In the genomic region with DNA sequence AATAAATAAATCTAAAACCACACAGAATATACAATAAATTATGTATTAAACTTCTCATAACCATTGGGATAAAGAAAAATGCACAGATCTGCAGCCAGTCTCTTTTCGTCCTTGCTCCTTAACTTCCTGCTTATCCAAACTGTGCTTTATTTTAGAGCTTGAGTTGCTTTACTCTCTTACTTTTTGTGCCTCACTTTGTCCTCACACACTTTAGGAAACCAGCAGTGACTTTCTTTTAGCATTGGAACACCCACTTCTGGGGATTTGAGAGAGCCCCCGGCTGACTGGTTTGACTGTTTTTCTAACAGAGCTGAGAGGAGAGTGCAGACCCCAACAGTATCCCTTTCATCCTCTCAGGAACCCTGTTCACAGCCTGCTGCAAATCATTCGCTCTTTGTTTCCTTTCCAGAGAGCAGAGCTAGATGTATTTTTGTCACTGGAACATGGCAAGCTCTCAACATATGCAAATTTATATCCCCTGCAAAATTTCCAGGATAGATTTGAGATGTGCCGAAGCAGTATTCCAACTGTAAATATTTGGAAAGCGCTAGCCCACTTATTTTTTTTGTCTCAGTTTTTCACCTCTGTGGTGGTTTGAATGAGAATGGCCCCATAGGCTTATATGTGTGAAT, we compare ENCODE assay signal across 18 mouse cellular contexts.
"Had no signal": no experiment of that assay in that cellular context is flagged by ENCODE, and none has a peak within 500 bp of the region (broad histone marks: within the 10 kb centered on the region; RNA-seq: fewer than 3 reads in every experiment).

No protein-coding gene starts in this region.

- H3K9me3 ChIP-seq: liver, embryonic 15.5 days; lung, embryonic 15.5 days; midbrain, embryonic 15.5 days; neural tube, embryonic 12.5 days; stomach, embryonic 15.5 days had no signal

- ATAC-seq: liver, postnatal 0 days; lung, postnatal 0 days; midbrain, embryonic 15.5 days had no signal

- H3K36me3 ChIP-seq: liver, embryonic 15.5 days; lung, embryonic 15.5 days; midbrain, embryonic 12.5 days; midbrain, embryonic 15.5 days; neural tube, embryonic 12.5 days; stomach, embryonic 15.5 days had no signal

- H3K27ac ChIP-seq: liver, embryonic 15.5 days; lung, embryonic 15.5 days; macrophage; midbrain, embryonic 12.5 days; midbrain, embryonic 15.5 days; neural tube, embryonic 12.5 days; stomach, embryonic 15.5 days; stomach, postnatal 0 days had no signal

- H3K4me2 ChIP-seq: liver, embryonic 15.5 days; lung, embryonic 15.5 days; midbrain, embryonic 12.5 days; midbrain, embryonic 15.5 days; neural tube, embryonic 12.5 days; stomach, embryonic 15.5 days had no signal

- H3K9ac ChIP-seq: liver, embryonic 15.5 days; liver, postnatal 0 days; lung, embryonic 15.5 days; midbrain, embryonic 12.5 days; midbrain, embryonic 15.5 days; neural tube, embryonic 12.5 days; stomach, embryonic 15.5 days had no signal

- DNase-seq: liver, postnatal 0 days; lung, adult 2 months; lung, postnatal 14 days; lung, postnatal 36 days; right cerebral cortex, postnatal 25 days; thymus, adult 18-20 months; thymus, postnatal 14 days; thymus, postnatal 36 days had no signal

- H3K27me3 ChIP-seq: liver, embryonic 15.5 days; lung, embryonic 15.5 days; midbrain, embryonic 12.5 days; midbrain, embryonic 15.5 days; neural tube, embryonic 12.5 days; stomach, embryonic 15.5 days had no signal

- H3K4me3 ChIP-seq: liver, embryonic 15.5 days; lung, embryonic 15.5 days; megakaryocyte, embryonic 14.5 days; midbrain, embryonic 12.5 days; midbrain, embryonic 15.5 days; neural tube, embryonic 12.5 days; stomach, embryonic 15.5 days had no signal

- H3K4me1 ChIP-seq: liver, embryonic 15.5 days; lung, embryonic 15.5 days; megakaryocyte, embryonic 14.5 days; midbrain, embryonic 12.5 days; midbrain, embryonic 15.5 days; neural tube, embryonic 12.5 days; stomach, embryonic 15.5 days had no signal
